Mouse (Mus musculus) liver, embryonic 14.5 days (tissue): ENCODE results near the gene Gm11756.

ENCODE experiments used
- CTCF ChIP-seq: IDR thresholded peaks from 2 replicates; pipeline ENCODE4 v1.5.1; 2016; ENCODE audit warnings: antibody characterized with exemption, low read depth, control low read depth
- EP300 ChIP-seq: IDR thresholded peaks from 2 replicates; pipeline ENCODE4 v1.6.1; 2016; ENCODE audit warnings: antibody characterized with exemption, low read depth

DNA sequence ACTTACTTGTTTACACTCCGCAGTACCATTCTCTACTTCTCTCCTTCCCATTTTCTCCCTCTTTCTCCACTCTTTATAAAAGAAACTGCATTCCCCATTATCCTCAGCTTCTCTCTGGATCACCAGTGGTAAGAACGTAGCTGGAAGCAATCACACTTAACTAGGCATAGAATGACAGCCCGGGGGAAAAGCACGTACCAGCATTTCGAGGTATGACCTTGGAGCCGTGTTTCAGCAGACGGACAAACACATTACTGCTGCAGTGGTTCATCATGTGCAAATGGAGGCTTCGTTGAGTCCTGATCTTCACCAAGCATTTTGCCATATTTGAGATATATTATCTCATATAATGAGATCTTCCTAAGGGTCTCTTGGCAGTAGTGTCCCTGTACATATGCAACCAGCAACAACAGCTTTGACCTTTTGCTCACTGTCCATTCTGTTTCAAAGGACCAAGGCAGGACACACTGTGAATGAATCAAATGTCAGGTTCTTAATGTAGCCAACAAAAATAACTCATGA, 29.9 kb upstream of the Gm11756 start, which contains the start of gene 2310002L09Rik:
- TF ChIP-seq CTCF (no peak), EP300 (no peak)
